Mouse (Mus musculus) lung, adult 10 weeks (tissue): ENCODE data around the gene Wnt6. TPM values are rescaled to one million over a fixed set of nuclear protein-coding genes. Genes with fewer than 3 reads are reported as not detected.

Source experiments
- polyA plus RNA-seq: library from polyadenylated mRNA; stranded (reverse); fragments of 350-450 nt; fragmentation: Illumina TruSeq; extraction: RNeasy Lipid Tissue Mini Kit (QIAGEN cat#74804); gene quantifications from one replicate; pipeline ENCODE4 v1.2.3, GENCODE M21; 2014; ENCODE audit warnings: low read depth, low replicate concordance; ENCODE audit not compliant: insufficient read depth

Wnt6 gene
- 0.14 TPM for polyA plus RNA-seq

GRCm38 (mm10) chr1:74771845-74771930, at the start of gene Wnt6:
Gene Wnt6, plus strand, starts transcription at chr1:74771892.

GRCm38 (mm10) chr1:74748643-74749271, 22.9 kb upstream of the Wnt6 start, which contains the start of gene Prkag3:
Gene Prkag3, minus strand, starts transcription at chr1:74749221.

GRCm38 (mm10) chr1:74791249-74791648, 19.6 kb downstream of the Wnt6 start, which contains the start of gene Wnt10a:
Gene Wnt10a, plus strand, starts transcription at chr1:74791516.

Other genes starting within 250 kb of the Wnt6 start
- 0.43 TPM for gene Plcd4, start 229.0 kb upstream of the Wnt6 start, polyA plus RNA-seq
- 3.3 TPM for gene Usp37, start 227.6 kb upstream of the Wnt6 start, polyA plus RNA-seq
- gene Zfp142, start 183.6 kb upstream of the Wnt6 start, polyA plus RNA-seq = 3.2 TPM
- 8.5 TPM for gene Bcs1l, start 183.6 kb upstream of the Wnt6 start, polyA plus RNA-seq
- 27.4 TPM for gene Rnf25, start 170.5 kb upstream of the Wnt6 start, polyA plus RNA-seq
- 2.8 TPM for gene Stk36, start 170.4 kb upstream of the Wnt6 start, polyA plus RNA-seq
- gene Ttll4, start 110.1 kb upstream of the Wnt6 start, polyA plus RNA-seq = 5.7 TPM
- 18.6 TPM for gene Cyp27a1, start 58.3 kb upstream of the Wnt6 start, polyA plus RNA-seq
- gene Prkag3, start 22.7 kb upstream of the Wnt6 start, polyA plus RNA-seq = 1.6 TPM
- gene Wnt10a, start 19.6 kb downstream of the Wnt6 start, polyA plus RNA-seq = not detected
- gene Cdk5r2, start 83.0 kb downstream of the Wnt6 start, polyA plus RNA-seq = not detected
- not detected for gene Fev, start 113.5 kb downstream of the Wnt6 start, polyA plus RNA-seq
- gene Cryba2, start 121.3 kb downstream of the Wnt6 start, polyA plus RNA-seq = not detected
- 3.6 TPM for gene Cfap65, start 163.7 kb downstream of the Wnt6 start, polyA plus RNA-seq
- gene Ihh, start 179.8 kb downstream of the Wnt6 start, polyA plus RNA-seq = not detected